Mouse (Mus musculus) MEL (cell line): ENCODE measurements around the gene Olfr1131. TPM values are rescaled to one million over a fixed set of nuclear protein-coding genes. Genes with fewer than 3 reads are reported as not detected.
A peak's percentile ranks its signal among the peaks of the same experiment; 100 is the strongest.

Source experiments
- DNase-seq: peaks from one replicate; pipeline ENCODE4 v3.0.0; 2011; ENCODE audit warnings: low read depth, low spot score
- H3K27ac ChIP-seq: 2 replicates; pipeline ENCODE4 v1.5.1; 2012; ENCODE audit warnings: low read depth, mild to moderate bottlenecking, control low read depth, low read length, moderate library complexity; ENCODE audit not compliant: control insufficient read depth
- H3K27me3 ChIP-seq, 2 experiments: fragments of 150-350 bp in 1 of 2; sonication (generic) in 1 of 2; 2 replicates each; pipeline ENCODE4 v1.6.1; 2012; ENCODE audit warnings: low read length in 2 of 2, mild to moderate bottlenecking in 2 of 2, improper control_type of control experiment in 1 of 2, moderate library complexity in 1 of 2; ENCODE audit not compliant: insufficient read depth in 2 of 2, control insufficient read depth in 1 of 2
- H3K36me3 ChIP-seq, 2 experiments: 2 replicates each; pipeline ENCODE4 v1.6.1; 2012 to 2014; ENCODE audit warnings: low read length in 2 of 2, improper control_type of control experiment in 1 of 2, inconsistent platforms in 1 of 2, mild to moderate bottlenecking in 1 of 2; ENCODE audit not compliant: insufficient read depth in 2 of 2, control insufficient read depth in 1 of 2
- H3K4me1 ChIP-seq, 2 experiments: fragments of 150-350 bp in 1 of 2; sonication (generic) in 1 of 2; 2 replicates each; pipeline ENCODE4 v1.6.1; 2012; ENCODE audit warnings: low read length in 2 of 2, improper control_type of control experiment in 1 of 2, mild to moderate bottlenecking in 1 of 2; ENCODE audit not compliant: insufficient read depth in 2 of 2, control insufficient read depth in 1 of 2
- H3K4me3 ChIP-seq, 2 experiments: fragments of 150-350 bp in 1 of 2; sonication (generic) in 1 of 2; 2 replicates each; pipeline ENCODE4 v1.5.1; 2012; ENCODE audit warnings: low read depth in 2 of 2, low read length in 2 of 2, mild to moderate bottlenecking in 2 of 2, moderate library complexity in 2 of 2, control low read depth in 1 of 2, improper control_type of control experiment in 1 of 2; ENCODE audit not compliant: control insufficient read depth in 1 of 2, insufficient read depth in 1 of 2
- H3K79me2 ChIP-seq: 2 replicates; pipeline ENCODE4 v1.6.1; 2012; ENCODE audit warnings: mild to moderate bottlenecking, low read length, moderate library complexity; ENCODE audit not compliant: control insufficient read depth, poor library complexity, insufficient read depth
- H3K9ac ChIP-seq: 2 replicates; pipeline ENCODE4 v1.6.1; 2012; ENCODE audit warnings: low read depth, mild to moderate bottlenecking, control low read depth, low read length, moderate library complexity; ENCODE audit not compliant: control insufficient read depth, poor library complexity, severe bottlenecking
- H3K9me3 ChIP-seq: fragments of 150-350 bp; sonication (generic); replicated peaks from 2 replicates; pipeline ENCODE4 v1.6.1; 2012; ENCODE audit warnings: mild to moderate bottlenecking, low read length, improper control_type of control experiment, moderate library complexity; ENCODE audit not compliant: insufficient read depth
- BHLHE40 ChIP-seq: IDR thresholded peaks from 2 replicates; pipeline ENCODE4 v1.6.1; 2012; ENCODE audit warnings: low read depth, mild to moderate bottlenecking, inconsistent platforms, low read length, improper control_type of control experiment, borderline replicate concordance
- CHD2 ChIP-seq: IDR thresholded peaks from 2 replicates; pipeline ENCODE4 v1.6.1; 2011; ENCODE audit warnings: low read length, improper control_type of control experiment
- CTCF ChIP-seq, 3 experiments: IDR thresholded peaks in 2 of 3; conservative IDR thresholded peaks in 1 of 3; 2 replicates each; pipeline ENCODE4 v1.5.1; 2011 to 2012; ENCODE audit warnings: low read length in 3 of 3, low read depth in 2 of 3, mild to moderate bottlenecking in 2 of 3, improper control_type of control experiment in 1 of 3, inconsistent platforms in 1 of 3, mixed read lengths in 1 of 3, moderate library complexity in 1 of 3; ENCODE audit not compliant: control insufficient read depth in 1 of 3, insufficient read depth in 1 of 3, poor library complexity in 1 of 3, severe bottlenecking in 1 of 3
- JUND ChIP-seq: IDR thresholded peaks from 2 replicates; pipeline ENCODE4 v1.6.1; 2011; ENCODE audit warnings: low read depth, mild to moderate bottlenecking, improper control_type of control experiment, low read length
- MAFK ChIP-seq: IDR thresholded peaks from 2 replicates; pipeline ENCODE4 v1.6.1; 2011; ENCODE audit warnings: low read depth, mild to moderate bottlenecking, low read length, improper control_type of control experiment, borderline replicate concordance
- MEF2A ChIP-seq: IDR thresholded peaks from 2 replicates; pipeline ENCODE4 v1.6.1; 2014; ENCODE audit warnings: low read depth, mild to moderate bottlenecking, inconsistent platforms, low read length, improper control_type of control experiment; ENCODE audit not compliant: poor library complexity, insufficient replicate concordance, severe bottlenecking; ENCODE audit errors: extremely low read depth
- MYB ChIP-seq: IDR thresholded peaks from 2 replicates; pipeline ENCODE4 v1.6.1; 2011; ENCODE audit warnings: mild to moderate bottlenecking, low read depth, low read length, improper control_type of control experiment
- MYC ChIP-seq: IDR thresholded peaks from 2 replicates; pipeline ENCODE4 v1.6.1; 2011; ENCODE audit warnings: low read depth, mild to moderate bottlenecking, low read length, improper control_type of control experiment, moderate library complexity
- NELFE ChIP-seq: IDR thresholded peaks from 2 replicates; pipeline ENCODE4 v1.6.1; 2011; ENCODE audit warnings: low read depth, low read length, improper control_type of control experiment
- NRF1 ChIP-seq: IDR thresholded peaks from 2 replicates; pipeline ENCODE4 v1.6.1; 2014; ENCODE audit warnings: low read depth, mild to moderate bottlenecking, inconsistent platforms, low read length, improper control_type of control experiment, moderate library complexity; ENCODE audit not compliant: poor library complexity, insufficient read depth, severe bottlenecking
- POLR2A ChIP-seq, 2 experiments: IDR thresholded peaks; 2 replicates each; pipeline ENCODE4 v1.6.1; 2011 to 2012; ENCODE audit warnings: low read length in 2 of 2, mild to moderate bottlenecking in 2 of 2, control low read depth in 1 of 2, improper control_type of control experiment in 1 of 2, low read depth in 1 of 2, moderate library complexity in 1 of 2; ENCODE audit not compliant: control insufficient read depth in 1 of 2, insufficient read depth in 1 of 2, poor library complexity in 1 of 2
- POLR2AphosphoS2 ChIP-seq: IDR thresholded peaks from 2 replicates; pipeline ENCODE4 v1.6.1; 2011; ENCODE audit warnings: low read length, improper control_type of control experiment
- POLR2AphosphoS5 ChIP-seq: IDR thresholded peaks from 2 replicates; pipeline ENCODE4 v1.6.1; 2012; ENCODE audit warnings: low read depth, borderline replicate concordance, mild to moderate bottlenecking, inconsistent platforms, low read length, moderate library complexity, mixed read lengths
- RAD21 ChIP-seq: IDR thresholded peaks from 2 replicates; pipeline ENCODE4 v1.6.1; 2011; ENCODE audit warnings: mild to moderate bottlenecking, low read depth, low read length, improper control_type of control experiment
- SIN3A ChIP-seq: IDR thresholded peaks from 2 replicates; pipeline ENCODE4 v1.6.1; 2012; ENCODE audit warnings: low read length, improper control_type of control experiment, inconsistent platforms
- SMC3 ChIP-seq: IDR thresholded peaks from 2 replicates; pipeline ENCODE4 v1.6.1; 2011; ENCODE audit warnings: low read depth, low read length, improper control_type of control experiment
- TCF12 ChIP-seq: IDR thresholded peaks from 2 replicates; pipeline ENCODE4 v1.6.1; 2014; ENCODE audit warnings: low read depth, mild to moderate bottlenecking, inconsistent platforms, low read length, improper control_type of control experiment, moderate library complexity
- UBTF ChIP-seq: IDR thresholded peaks from 2 replicates; pipeline ENCODE4 v1.6.1; 2012; ENCODE audit warnings: low read depth, mild to moderate bottlenecking, inconsistent platforms, low read length, improper control_type of control experiment, moderate library complexity, borderline replicate concordance; ENCODE audit not compliant: insufficient read depth
- USF2 ChIP-seq, 2 experiments: IDR thresholded peaks; 2 replicates each; pipeline ENCODE4 v1.6.1; 2011 to 2012; ENCODE audit warnings: improper control_type of control experiment in 2 of 2, low read length in 2 of 2, borderline replicate concordance in 1 of 2, inconsistent platforms in 1 of 2, low read depth in 1 of 2, mild to moderate bottlenecking in 1 of 2; ENCODE audit not compliant: insufficient read depth in 1 of 2
- ZKSCAN1 ChIP-seq: IDR thresholded peaks from 2 replicates; pipeline ENCODE4 v1.6.1; 2012; ENCODE audit warnings: low read depth, mild to moderate bottlenecking, inconsistent platforms, low read length, improper control_type of control experiment, moderate library complexity
- polyA plus RNA-seq, 2 experiments: library from polyadenylated mRNA; stranded (reverse) in 1 of 2; unstranded in 1 of 2; fragments of >175 nt in 1 of 2; fragments of >200 nt in 1 of 2; gene quantifications; 2 replicates each; pipeline versions ENCODE4 v1.2.1 to v1.2.4; 2012; ENCODE audit warnings: low replicate concordance in 2 of 2, low read depth in 1 of 2; ENCODE audit not compliant: insufficient read length in 2 of 2, insufficient read depth in 1 of 2, missing spikeins in 1 of 2
- total RNA-seq: library from RNA; depleted of rRNA; stranded (reverse); fragments of 300-350 nt; gene quantifications from 2 replicates; pipeline ENCODE4 v1.2.3, GENCODE M21; 2012

Olfr1131 gene
- total and polyA plus RNA-seq, 3 experiments: not detected

- Histone ChIP-seq H3K36me3 (no peaks in the 10 kb centered on the region), H3K27ac (no peak overlapping the region), H3K79me2 (no peaks in the 10 kb centered on the region), H3K4me1 (no peaks in the 10 kb centered on the region), H3K9ac (no peak overlapping the region), H3K27me3 (no peaks in the 10 kb centered on the region), H3K4me3 (no peak overlapping the region), H3K9me3 (no peaks in the 10 kb centered on the region)
- DNase-seq: no peak
- TF ChIP-seq CHD2: no peak
- TF ChIP-seq MAFK: peak; percentile 31; the same call in 1 of the 2 replicates
These were observed 15.5 kb downstream of the Olfr1131 start for GRCm38 (mm10) chr2:87642441-87642840.

- no peak within 1 kb of the TSS for H3K9ac ChIP-seq
- no peak within 1 kb of the TSS for H3K4me3 ChIP-seq
- H3K79me2 ChIP-seq: no peaks in the 10 kb centered on the region
- TF ChIP-seq ZKSCAN1 (no peak), SMC3 (no peak), NRF1 (no peak), BHLHE40 (no peak)
- no peaks in the 10 kb centered on the region for H3K4me1 ChIP-seq
- no peaks in the 10 kb centered on the region for H3K27me3 ChIP-seq
- H3K27ac ChIP-seq: no peak within 1 kb of the TSS
- no peaks in the 10 kb centered on the region for H3K9me3 ChIP-seq
- DNase-seq: no peak
- H3K36me3 ChIP-seq: no peaks in the 10 kb centered on the region
These were observed 20.4 kb downstream of the Olfr1131 start, which contains the start of gene Olfr1133 for GRCm38 (mm10) chr2:87647274-87647673. Gene Olfr1133 (minus strand): TSS chr2:87647374.

GRCm38 (mm10) chr2:87658360-87658759 is 31.5 kb downstream of the Olfr1131 start, which contains the start of gene Olfr1134:
Gene Olfr1134 (minus strand): TSS chr2:87658460.
- no peak for TF ChIP-seq POLR2AphosphoS5
- no peak for TF ChIP-seq NELFE
- Histone ChIP-seq H3K9me3 (no peaks in the 10 kb centered on the region), H3K27me3 (no peaks in the 10 kb centered on the region), H3K36me3 (no peaks in the 10 kb centered on the region), H3K4me3 (no peak within 1 kb of the TSS), H3K27ac (no peak within 1 kb of the TSS), H3K9ac (no peak within 1 kb of the TSS), H3K4me1 (no peaks in the 10 kb centered on the region), H3K79me2 (no peaks in the 10 kb centered on the region)
- DNase-seq: no peak

DNA sequence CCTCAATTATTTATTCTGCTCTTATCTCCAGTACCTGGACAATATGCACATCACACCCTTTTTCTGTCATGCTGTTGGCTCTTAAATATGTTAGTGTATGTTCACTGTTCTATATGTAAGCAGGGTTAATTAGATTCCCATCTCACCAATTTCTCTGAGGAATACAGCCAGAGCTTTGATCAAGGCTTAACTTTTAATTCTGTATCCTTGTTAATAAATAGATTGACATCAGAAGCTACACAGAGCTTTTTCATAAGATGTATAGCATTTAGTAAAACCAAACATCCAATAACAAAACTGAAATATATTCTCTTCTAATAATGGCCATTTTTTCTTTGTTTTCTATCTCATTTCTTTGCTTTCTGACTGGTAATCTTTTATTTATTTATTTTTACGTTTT is 46.7 kb downstream of the Olfr1131 start, which contains the start of gene Olfr1135:
Gene Olfr1135, minus strand, starts transcription at position 101 of the 400 bp plus-strand sequence.
- no peaks in the 10 kb centered on the region for H3K27me3 ChIP-seq
- no peaks in the 10 kb centered on the region for H3K9me3 ChIP-seq
- H3K9ac ChIP-seq: no peak within 1 kb of the TSS
- H3K27ac ChIP-seq: no peak within 1 kb of the TSS
- H3K36me3 ChIP-seq: no peaks in the 10 kb centered on the region
- H3K4me1 ChIP-seq: no peaks in the 10 kb centered on the region
- H3K4me3 ChIP-seq: no peak within 1 kb of the TSS
- no peak for DNase-seq
- H3K79me2 ChIP-seq: no peaks in the 10 kb centered on the region
- TF ChIP-seq SIN3A (no peak), MYB (no peak), POLR2AphosphoS5 (no peak), MYC (no peak), TCF12 (no peak), POLR2A (IDR thresholded peaks at IDR 0.05; ENCODE audit: control insufficient read depth in 1 of 2, insufficient read depth in 1 of 2, low read depth in 1 of 2, low read length in 2 of 2, poor library complexity in 1 of 2) (no peak), JUND (no peak), RAD21 (no peak), POLR2AphosphoS2 (no peak), UBTF (no peak), MEF2A (no peak), USF2 (IDR thresholded peaks at IDR 0.05; ENCODE audit: borderline replicate concordance in 1 of 2, insufficient read depth in 1 of 2, low read depth in 1 of 2, low read length in 2 of 2) (no peak), CTCF (IDR thresholded peaks at IDR 0.05 in 2 of 3, conservative IDR thresholded peaks at IDR 0.05 in 1 of 3; ENCODE audit: control insufficient read depth in 1 of 3, insufficient read depth in 1 of 3, low read depth in 2 of 3, low read length in 3 of 3, poor library complexity in 1 of 3, severe bottlenecking in 1 of 3) (no peak), NRF1 (no peak)
